Comparison of ENCODE assay signal across 25 mouse cellular contexts in genomic region chr4:151510417-151510816, GRCm38 (mm10).
DNase-seq lines count a peak whose midpoint lies in the region; ATAC-seq lines count a peak whose summit lies in the region.
"Had no signal": no experiment of that assay in that cellular context is flagged by ENCODE, and none has a peak within 500 bp of the region (broad histone marks: within the 10 kb centered on the region; RNA-seq: fewer than 3 reads in every experiment).

No protein-coding gene starts in this region.

- no peak for ATAC-seq in midbrain, embryonic 14.5 days (ENCODE audit: low FRiP score, low TSS enrichment)
- no peak for ATAC-seq in limb, embryonic 11.5 days (ENCODE audit: insufficient number of reproducible peaks, low FRiP score, low TSS enrichment, low read depth)
- ATAC-seq: activated CD4-positive, CD25-positive, alpha-beta regulatory T cell, adult 4 months; inflammation-experienced regulatory T-cells, adult 6 months; liver, postnatal 0 days; lung, postnatal 0 days had no signal

- DNase-seq in embryo, embryonic 10 days (ENCODE audit: low spot score), result peak; percentile 9
- DNase-seq in embryo, embryonic 9.5 days (ENCODE audit: extremely low spot score), result no peak
- DNase-seq in midbrain, embryonic 14.5 days, result peak; percentile 39
- no peak for DNase-seq in midbrain, embryonic 10.5 days (ENCODE audit: low spot score)
- peak; percentile 31 for DNase-seq in limb, embryonic 11.5 days (ENCODE audit: low spot score)
- no peak for DNase-seq in heart, embryonic 10.5 days (ENCODE audit: low spot score)
- no peak for DNase-seq in heart, adult 18-20 months
- DNase-seq: adrenal gland, adult 8-10 months; cerebellum, adult 18-20 months; cerebellum, postnatal 14 days; gastrocnemius, adult 2 months; kidney, adult 18-20 months; liver, postnatal 0 days; right cerebral cortex, postnatal 25 days; spleen, adult 18-20 months; thymus, postnatal 25 days had no signal

- H3K4me1 ChIP-seq in midbrain, embryonic 14.5 days (ENCODE audit: control insufficient read depth, insufficient read depth, low read length), result no peaks in the 10 kb centered on the region
- H3K4me1 ChIP-seq in midbrain, embryonic 10.5 days, result no peaks in the 10 kb centered on the region
- no peaks in the 10 kb centered on the region for H3K4me1 ChIP-seq in limb, embryonic 11.5 days (ENCODE audit: control insufficient read depth, insufficient read depth, low read length)
- H3K4me1 ChIP-seq in heart, embryonic 10.5 days, result no peaks in the 10 kb centered on the region
- H3K4me1 ChIP-seq: forebrain, embryonic 10.5 days had no signal

- H3K27me3 ChIP-seq in midbrain, embryonic 14.5 days (ENCODE audit: control insufficient read depth, insufficient read depth, low read length), result no peaks in the 10 kb centered on the region
- no peaks in the 10 kb centered on the region for H3K27me3 ChIP-seq in midbrain, embryonic 10.5 days (ENCODE audit: low read depth, poor library complexity, severe bottlenecking)
- no peaks in the 10 kb centered on the region for H3K27me3 ChIP-seq in limb, embryonic 11.5 days (ENCODE audit: control insufficient read depth, insufficient read depth, low read length)
- H3K27me3 ChIP-seq in heart, embryonic 10.5 days (ENCODE audit: insufficient read depth, poor library complexity, severe bottlenecking), result no peaks in the 10 kb centered on the region

- no peak overlapping the region for H3K4me2 ChIP-seq in midbrain, embryonic 14.5 days (ENCODE audit: low read length)
- H3K4me2 ChIP-seq in limb, embryonic 11.5 days (ENCODE audit: low read depth, severe bottlenecking), result no peak overlapping the region
- H3K4me2 ChIP-seq: heart, embryonic 11.5 days; liver, embryonic 11.5 days had no signal

- WGBS in midbrain, embryonic 14.5 days, result 55% methylated on average over 4 of the region's 4 CpGs
- 78% methylated on average over 4 of the region's 4 CpGs for WGBS in midbrain, embryonic 10.5 days
- 19% methylated on average over 4 of the region's 4 CpGs for WGBS in limb, embryonic 11.5 days
- 59% methylated on average over 4 of the region's 4 CpGs for WGBS in heart, embryonic 10.5 days

- no peak overlapping the region for H3K4me3 ChIP-seq in midbrain, embryonic 14.5 days (replicated peaks; ENCODE audit: low read depth, low read length)
- H3K4me3 ChIP-seq in midbrain, embryonic 10.5 days, result no peak overlapping the region
- H3K4me3 ChIP-seq in limb, embryonic 11.5 days (ENCODE audit: low read depth, low read length), result no peak overlapping the region
- no peak overlapping the region for H3K4me3 ChIP-seq in heart, embryonic 10.5 days
- H3K4me3 ChIP-seq: forebrain, embryonic 10.5 days; gastrocnemius, adult 2 months; left cerebral cortex, adult 2 months had no signal

- no peaks in the 10 kb centered on the region for H3K9me3 ChIP-seq in midbrain, embryonic 14.5 days (ENCODE audit: control insufficient read depth, low read length)
- H3K9me3 ChIP-seq in midbrain, embryonic 10.5 days (replicated peaks), result 0 out of 2 replicates have a peak, but pooled peaks cover 4% of the 10 kb centered on the region
- no peaks in the 10 kb centered on the region for H3K9me3 ChIP-seq in limb, embryonic 11.5 days (ENCODE audit: control insufficient read depth, low read length)
- H3K9me3 ChIP-seq in heart, embryonic 10.5 days, result no peaks in the 10 kb centered on the region
- H3K9me3 ChIP-seq: forebrain, embryonic 10.5 days had no signal

- H3K36me3 ChIP-seq in midbrain, embryonic 14.5 days (ENCODE audit: control insufficient read depth, insufficient read depth, low read length), result no peaks in the 10 kb centered on the region
- no peaks in the 10 kb centered on the region for H3K36me3 ChIP-seq in midbrain, embryonic 10.5 days
- H3K36me3 ChIP-seq in limb, embryonic 11.5 days (ENCODE audit: control insufficient read depth, insufficient read depth, low read length), result no peaks in the 10 kb centered on the region
- H3K36me3 ChIP-seq in heart, embryonic 10.5 days, result no peaks in the 10 kb centered on the region
- H3K36me3 ChIP-seq: forebrain, embryonic 10.5 days had no signal

- H3K27ac ChIP-seq in midbrain, embryonic 14.5 days (replicated peaks; ENCODE audit: low read depth, low read length), result no peak overlapping the region
- no peak overlapping the region for H3K27ac ChIP-seq in midbrain, embryonic 10.5 days (replicated peaks)
- H3K27ac ChIP-seq in limb, embryonic 11.5 days (replicated peaks; ENCODE audit: low read depth, low read length), result no peak overlapping the region
- H3K27ac ChIP-seq in heart, embryonic 10.5 days, result no peak overlapping the region
- H3K27ac ChIP-seq: forebrain, embryonic 10.5 days; gastrocnemius, adult 2 months; kidney, postnatal 0 days; left cerebral cortex, adult 2 months; macrophage had no signal

- no peak overlapping the region for H3K9ac ChIP-seq in midbrain, embryonic 14.5 days (replicated peaks; ENCODE audit: low read length)
- no peak overlapping the region for H3K9ac ChIP-seq in limb, embryonic 11.5 days (ENCODE audit: low read length)
- H3K9ac ChIP-seq: liver, postnatal 0 days had no signal

Comparison
In these comparisons a context has a peak if more than half of its experiments do, and no peak if none do; other contexts are left out.
1. DNase-seq: peak in embryo, embryonic 10 days (single experiment), midbrain, embryonic 14.5 days (single experiment) and limb, embryonic 11.5 days (single experiment); none in embryo, embryonic 9.5 days (single experiment), midbrain, embryonic 10.5 days (single experiment), heart, embryonic 10.5 days (single experiment) and heart, adult 18-20 months (0 of 2).